Mouse (Mus musculus) urinary bladder, postnatal 25 days (tissue): ENCODE data around the gene Utrn.

Experiments
- DNase-seq: peaks from one replicate; pipeline ENCODE4 v3.0.0; 2022; ENCODE audit warnings: low spot score

Utrn gene

GRCm38 (mm10) chr10:12731459-12731858, 137.7 kb downstream of the Utrn start:
- no peak for DNase-seq

GRCm38 (mm10) chr10:12729635-12730034, 139.5 kb downstream of the Utrn start:
- DNase-seq = no peak

- DNase-seq = no peak
These were observed 140.1 kb downstream of the Utrn start for GRCm38 (mm10) chr10:12729033-12729432.

- DNase-seq = no peak
These were observed 141.3 kb downstream of the Utrn start for GRCm38 (mm10) chr10:12727881-12728280.

- peak; percentile 11 for DNase-seq
These were observed 143.0 kb downstream of the Utrn start for GRCm38 (mm10) chr10:12726041-12726608.

- DNase-seq = no peak
These were observed 144.7 kb downstream of the Utrn start for GRCm38 (mm10) chr10:12724247-12725001.

GRCm38 (mm10) chr10:12723269-12723668, 145.9 kb downstream of the Utrn start:
- DNase-seq = no peak

GRCm38 (mm10) chr10:12722111-12722510, 147.1 kb downstream of the Utrn start:
- no peak for DNase-seq

GRCm38 (mm10) chr10:12718386-12718785, 150.8 kb downstream of the Utrn start:
- DNase-seq = no peak

GRCm38 (mm10) chr10:12717381-12717780, 151.8 kb downstream of the Utrn start:
- no peak for DNase-seq

- no peak for DNase-seq
These were observed 152.4 kb downstream of the Utrn start for GRCm38 (mm10) chr10:12716657-12717327.

- no peak for DNase-seq
These were observed 155.8 kb downstream of the Utrn start for GRCm38 (mm10) chr10:12713236-12713855.

- DNase-seq = no peak
These were observed 157.8 kb downstream of the Utrn start for GRCm38 (mm10) chr10:12711332-12711831.

- no peak for DNase-seq
These were observed 162.6 kb downstream of the Utrn start for GRCm38 (mm10) chr10:12706516-12706915.

- DNase-seq = no peak
These were observed 163.2 kb downstream of the Utrn start for GRCm38 (mm10) chr10:12705990-12706389.

GRCm38 (mm10) chr10:12704290-12704689, 164.9 kb downstream of the Utrn start:
- DNase-seq = no peak

- DNase-seq = no peak
These were observed 165.6 kb downstream of the Utrn start for GRCm38 (mm10) chr10:12703526-12703925.

- DNase-seq = no peak
These were observed 167.0 kb downstream of the Utrn start for GRCm38 (mm10) chr10:12702140-12702539.

- no peak for DNase-seq
These were observed 167.5 kb downstream of the Utrn start for GRCm38 (mm10) chr10:12701694-12702093.

GRCm38 (mm10) chr10:12700576-12700975, 168.6 kb downstream of the Utrn start:
- no peak for DNase-seq

- no peak for DNase-seq
These were observed 171.3 kb downstream of the Utrn start for GRCm38 (mm10) chr10:12697902-12698301.

GRCm38 (mm10) chr10:12696704-12697103, 172.5 kb downstream of the Utrn start:
- DNase-seq = no peak

GRCm38 (mm10) chr10:12694774-12695173, 174.4 kb downstream of the Utrn start:
- no peak for DNase-seq
